Mouse (Mus musculus) cerebellum, adult 8-10 months (tissue): Measurements from ENCODE around the gene Vamp4.

Experiments
- DNase-seq: peaks from one replicate; pipeline ENCODE4 v3.0.0; 2022

Vamp4 gene

DNA sequence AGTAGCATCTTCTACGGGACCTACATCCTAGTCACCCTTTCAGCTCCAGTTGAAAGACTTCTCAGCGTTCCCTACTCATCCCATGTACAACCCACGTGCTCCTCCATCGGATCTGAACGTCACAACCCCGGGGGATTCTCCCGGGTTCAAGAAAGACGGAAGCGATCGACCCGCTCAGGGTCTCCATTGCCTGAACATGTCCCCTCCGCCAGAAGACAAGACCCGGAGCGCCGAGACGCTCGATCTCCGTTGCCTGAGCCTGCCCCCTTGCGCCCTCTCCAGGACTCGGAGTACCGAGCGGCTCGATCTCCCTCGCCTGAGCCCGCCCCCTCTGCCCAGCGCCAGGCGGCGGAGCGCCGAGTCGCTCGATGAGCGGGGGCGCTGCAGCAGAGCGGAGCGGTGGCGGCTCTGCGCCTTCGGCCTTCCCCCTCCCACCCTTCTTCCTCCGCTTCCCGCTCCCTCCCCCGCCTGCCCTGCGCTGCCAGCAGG lies at the start of gene Vamp4:
Gene Vamp4, plus strand, starts transcription at position 256 of the 489 bp plus-strand sequence.
- peak; percentile 92 for DNase-seq

DNA sequence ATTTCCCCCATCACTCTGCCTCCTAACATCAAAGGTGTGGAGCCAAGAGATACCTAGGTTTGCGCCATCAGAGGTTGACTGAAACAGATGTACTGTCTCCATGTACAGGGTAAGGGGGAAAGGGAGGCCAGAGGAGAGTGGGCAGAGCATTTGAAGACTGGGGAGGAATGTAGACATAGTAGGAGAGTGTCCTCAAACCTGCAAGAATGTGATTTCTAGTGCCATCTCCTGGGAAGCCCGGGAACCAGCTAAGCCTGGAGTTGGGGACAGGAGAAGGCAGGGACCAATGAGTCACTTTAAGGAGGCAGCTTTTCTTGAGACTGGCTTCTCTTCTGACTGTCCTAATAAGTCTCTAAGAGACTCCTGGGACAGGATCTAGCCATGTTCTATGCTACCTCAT lies 40.7 kb upstream of the Vamp4 start:
- no peak for DNase-seq

DNA sequence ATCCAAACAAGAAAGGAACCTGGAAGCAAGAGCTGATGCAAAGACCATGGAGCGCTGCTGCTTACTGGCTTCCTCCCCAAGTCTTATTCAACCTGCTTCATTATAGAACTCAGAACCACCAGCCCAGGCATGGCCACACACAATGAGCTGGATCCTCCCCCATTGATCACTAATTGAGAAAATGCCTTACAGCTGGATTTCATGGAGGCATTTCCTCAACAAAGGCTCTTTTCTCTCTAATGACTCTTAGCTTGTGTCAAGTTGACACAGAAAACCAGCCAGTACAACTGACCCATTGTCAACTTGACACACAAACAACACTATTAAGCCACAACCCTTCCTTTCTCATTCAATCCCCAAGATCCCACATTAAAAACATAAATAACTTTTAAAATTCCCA lies 39.6 kb upstream of the Vamp4 start:
- DNase-seq, result no peak

DNA sequence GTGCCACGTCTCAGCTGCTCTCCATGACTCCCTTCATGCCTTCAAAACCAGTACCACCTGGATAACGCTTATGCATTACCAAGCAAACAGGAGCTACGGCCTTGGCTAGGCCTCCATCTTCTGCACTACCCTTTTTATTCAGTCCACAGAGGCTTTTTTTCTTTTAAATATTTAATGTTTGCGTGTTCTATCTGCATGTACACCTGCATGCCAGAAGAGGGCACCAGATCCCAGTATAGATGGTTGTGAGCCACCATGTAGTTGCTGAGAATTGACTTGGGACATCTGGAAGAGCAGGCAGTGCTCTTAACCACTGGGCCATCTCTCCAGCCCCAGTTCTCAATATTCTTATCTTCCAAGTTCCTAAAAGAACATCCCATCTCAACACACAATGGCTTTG lies 38.7 kb upstream of the Vamp4 start:
- DNase-seq, result no peak

DNA sequence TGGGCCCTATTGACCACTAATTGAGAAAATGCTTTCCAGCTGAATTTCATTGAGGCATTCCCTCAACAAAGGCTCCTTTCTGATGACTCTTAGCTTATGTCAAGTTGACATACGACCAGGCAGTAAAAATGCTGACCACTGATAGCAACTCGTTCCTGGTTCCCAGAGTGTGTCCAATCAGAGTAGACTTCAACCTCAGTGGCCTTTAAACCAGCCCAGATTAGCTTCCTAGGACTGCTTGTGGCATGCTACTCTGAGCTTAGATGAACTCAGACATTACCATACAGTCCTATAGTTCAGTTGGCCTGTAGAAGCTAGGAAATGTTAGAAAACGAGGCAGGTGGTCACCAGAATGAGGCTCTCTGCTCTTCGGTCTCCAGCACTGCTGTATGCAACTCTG lies 38.0 kb upstream of the Vamp4 start:
- no peak for DNase-seq

DNA sequence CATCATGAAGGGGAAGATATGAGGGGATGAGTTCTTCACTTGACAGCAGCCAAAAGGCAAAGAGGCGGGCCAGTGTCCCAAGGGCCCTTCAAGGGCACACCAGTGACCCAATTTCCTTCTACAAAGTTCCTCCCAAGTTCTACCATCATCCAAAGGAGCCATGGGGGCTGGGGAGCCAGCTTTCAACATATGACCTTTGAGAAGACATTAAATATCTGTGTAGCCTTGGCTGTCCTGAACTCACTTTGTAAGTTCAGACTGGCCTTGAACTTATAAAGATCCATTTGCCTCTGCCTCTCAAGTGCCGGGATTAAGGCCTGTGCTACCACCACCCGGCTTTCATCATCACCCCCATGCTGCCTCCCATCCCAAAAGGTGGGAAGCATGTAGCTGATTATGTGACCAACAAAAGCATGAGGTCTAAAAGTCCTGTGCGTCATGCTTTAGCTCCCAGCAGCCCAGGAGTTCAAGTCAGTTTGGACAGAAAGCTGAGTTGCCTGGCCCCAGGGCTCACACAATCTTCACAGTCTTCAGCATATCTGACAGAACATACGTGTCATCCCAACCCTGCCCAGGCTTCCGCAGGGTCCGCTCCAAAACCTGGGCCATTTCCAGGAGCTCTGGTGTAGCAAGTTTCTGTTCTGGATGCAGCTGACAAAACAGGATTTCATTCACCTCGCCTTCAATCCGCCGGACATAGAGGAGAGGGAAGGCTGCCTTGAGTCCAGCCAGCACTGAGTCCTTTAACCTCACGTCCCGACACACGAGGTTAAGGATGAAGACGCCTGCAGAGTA lies 36.4 kb upstream of the Vamp4 start:
- DNase-seq, result no peak

DNA sequence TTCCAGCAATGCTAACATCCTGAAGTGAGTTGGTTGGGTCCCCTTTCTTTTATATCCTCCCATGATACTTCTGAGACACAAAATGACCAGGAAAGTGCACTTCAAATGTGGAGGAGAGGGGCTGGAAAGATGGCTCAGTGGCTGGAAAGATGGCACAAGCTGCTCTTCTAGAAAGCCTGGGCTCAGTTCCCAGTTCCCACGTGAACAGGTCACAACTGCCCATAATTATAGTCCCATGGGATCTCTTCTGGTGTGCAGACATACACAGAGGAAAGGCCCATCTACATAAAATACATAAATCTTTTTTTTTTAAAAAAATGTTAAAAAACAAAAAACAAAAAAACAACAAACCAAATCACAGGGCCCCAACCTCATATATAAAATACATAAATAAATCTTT lies 27.1 kb upstream of the Vamp4 start:
- DNase-seq, result no peak

DNA sequence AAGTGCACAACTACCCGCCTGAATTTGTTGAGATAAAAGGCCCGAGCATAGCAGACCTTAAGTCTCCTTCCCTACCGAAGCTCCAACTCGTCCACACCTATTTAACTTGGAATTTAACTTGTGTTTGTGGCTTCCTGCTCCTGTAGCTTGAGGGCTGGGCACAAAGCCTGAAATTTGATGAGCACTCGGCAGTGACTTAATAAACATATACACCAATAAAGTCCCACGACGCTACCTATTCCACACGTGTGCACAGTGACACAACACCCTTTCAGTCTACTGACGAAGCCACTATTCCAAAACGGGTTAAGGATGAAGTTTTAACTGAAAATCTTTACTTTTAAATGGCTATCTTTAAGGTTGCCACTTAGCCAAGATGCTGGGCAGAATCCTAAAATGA lies 22.7 kb upstream of the Vamp4 start:
- DNase-seq, result no peak

DNA sequence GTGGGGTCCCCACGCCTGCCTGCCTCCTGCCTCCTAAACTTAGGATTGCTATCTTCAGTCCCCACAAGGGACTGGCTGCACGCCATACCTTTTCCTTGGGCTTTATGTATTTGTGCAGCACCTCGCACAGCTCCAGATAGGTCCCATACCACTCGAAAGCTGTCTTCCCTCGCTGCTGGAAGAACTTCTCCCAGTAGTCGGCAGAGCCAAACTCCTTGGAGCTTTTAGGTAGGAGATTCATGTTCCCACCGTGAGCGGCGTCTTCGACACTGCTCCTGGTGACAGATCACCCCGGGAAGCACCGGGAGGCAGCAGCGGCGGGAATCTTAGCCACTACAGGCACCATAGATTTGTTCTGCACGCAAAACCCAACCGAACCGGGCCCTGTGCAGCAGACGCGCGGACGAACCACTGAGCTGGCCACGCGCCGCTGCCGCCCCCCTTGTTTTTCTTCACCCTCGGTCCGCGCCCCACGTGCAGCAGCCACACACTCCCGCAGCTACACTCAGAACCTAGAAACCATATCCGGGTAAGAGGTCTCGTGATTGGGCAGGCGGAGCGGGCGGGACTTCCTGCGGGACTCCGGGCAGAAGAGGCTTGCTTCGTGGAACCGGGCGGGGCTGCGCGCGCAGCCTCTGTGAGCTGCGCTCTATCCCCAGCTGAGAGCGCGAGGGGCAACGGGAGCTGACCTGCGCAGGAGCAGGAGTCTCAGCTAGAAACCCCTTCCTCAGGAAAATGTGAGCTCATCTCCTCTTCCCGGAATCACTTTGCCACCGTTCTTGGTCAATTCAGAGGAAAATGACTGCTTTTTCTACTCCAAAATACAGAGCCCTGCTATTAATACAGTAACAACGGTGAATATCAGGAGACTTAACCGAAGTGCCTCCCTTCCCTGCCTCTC lies 22.0 kb upstream of the Vamp4 start, which contains the start of gene Mettl13:
Gene Mettl13, minus strand, starts transcription at position 536 of the 901 bp plus-strand sequence.
- peak; percentile 80 for DNase-seq

DNA sequence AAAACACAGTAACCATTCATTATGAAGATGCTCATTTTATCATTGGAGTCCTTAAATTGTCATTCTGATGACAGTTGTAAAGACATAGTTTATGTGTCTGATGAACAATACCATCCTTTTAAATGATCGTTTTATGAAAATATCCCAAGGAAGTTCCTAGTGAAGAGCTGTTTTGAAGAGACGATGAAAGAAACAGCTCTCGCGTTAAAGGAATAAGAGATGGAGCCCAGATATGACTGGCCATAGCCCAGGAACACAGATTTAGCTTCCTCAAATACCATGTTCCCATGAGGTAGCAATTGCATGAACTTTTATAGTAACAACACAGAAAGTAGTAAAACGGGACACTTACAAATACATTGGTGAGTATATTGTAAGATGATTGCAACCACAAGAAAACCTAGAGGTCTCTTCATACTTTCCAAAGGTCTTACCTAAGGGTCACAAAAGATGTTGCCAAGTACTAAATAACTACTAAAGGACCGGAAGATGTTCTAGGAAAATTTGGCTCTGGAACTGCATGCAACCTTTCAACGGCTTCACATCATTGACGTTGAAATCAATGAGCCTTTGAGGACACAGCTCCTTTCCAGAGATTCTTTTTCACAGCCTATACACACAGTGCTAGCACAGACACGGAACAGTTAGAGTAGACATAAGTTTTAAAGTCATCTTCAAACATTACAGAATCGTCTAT lies 21.2 kb upstream of the Vamp4 start:
- no peak for DNase-seq

DNA sequence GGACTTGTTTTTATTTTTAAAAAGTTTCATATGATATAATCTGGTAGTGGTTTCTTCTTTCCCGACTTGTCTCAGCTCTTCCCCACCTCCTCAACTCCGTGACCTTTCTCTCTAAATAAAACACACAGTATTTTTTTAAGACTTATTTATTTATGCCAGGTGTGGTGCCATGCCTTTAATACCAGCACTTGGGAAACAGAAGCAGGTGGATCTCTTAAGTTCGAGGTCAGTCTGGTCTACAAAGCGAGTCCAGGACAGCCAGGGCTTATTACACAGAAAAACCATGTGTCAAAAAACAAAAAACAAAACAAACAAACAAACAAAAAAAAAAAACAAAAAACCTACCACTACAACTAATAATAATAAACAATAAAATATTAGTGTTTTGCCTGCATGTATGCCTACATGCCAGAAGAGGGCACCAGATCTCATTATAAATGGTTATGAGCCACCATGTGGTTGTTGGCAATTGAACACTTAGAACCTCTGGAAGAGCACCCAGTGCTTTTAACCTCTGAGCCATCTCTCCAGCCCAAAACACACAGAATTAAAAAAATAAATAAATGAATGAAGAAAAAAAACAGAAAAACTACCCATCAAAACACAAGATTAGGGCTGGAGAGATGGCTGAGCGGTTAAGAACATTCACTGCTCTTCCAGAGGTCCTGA lies 20.6 kb upstream of the Vamp4 start:
- no peak for DNase-seq

DNA sequence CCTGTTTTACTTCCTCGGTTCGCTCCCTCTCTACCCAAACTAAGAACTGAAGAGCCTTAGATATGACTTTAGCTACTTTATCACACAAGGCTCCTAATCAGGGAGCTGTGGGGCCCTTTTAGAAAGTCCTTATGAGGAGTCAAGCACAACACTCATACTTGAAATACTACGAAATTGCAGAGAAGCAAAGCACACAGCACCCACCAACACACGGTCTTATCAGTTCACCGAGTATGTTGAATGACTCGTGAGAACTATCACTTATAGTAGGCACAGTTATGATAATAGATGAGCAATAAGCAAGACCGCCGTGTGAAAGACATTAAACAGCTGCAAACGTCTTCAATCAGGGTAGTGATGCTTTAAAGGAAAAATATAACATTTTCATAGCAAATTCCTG lies 17.4 kb upstream of the Vamp4 start:
- no peak for DNase-seq

DNA sequence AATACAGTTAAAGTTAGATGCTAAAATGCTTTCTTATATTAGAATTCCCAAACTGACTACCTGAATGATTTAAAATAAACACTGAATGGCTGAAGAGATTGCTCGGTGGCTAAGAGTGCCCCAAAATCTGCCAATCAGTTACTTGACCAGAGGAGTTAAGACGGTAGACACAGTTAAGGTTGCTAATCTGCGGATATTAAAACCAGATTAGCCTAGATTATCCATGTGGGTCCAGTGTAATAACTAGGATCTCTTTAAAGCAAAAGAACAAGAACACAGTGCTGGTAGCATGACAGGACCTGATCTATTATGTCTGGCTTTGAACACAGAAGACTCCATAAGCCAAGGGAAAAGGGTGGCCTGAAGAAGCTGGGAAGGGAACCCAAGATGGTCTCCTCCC lies 16.1 kb upstream of the Vamp4 start:
- DNase-seq, result no peak

DNA sequence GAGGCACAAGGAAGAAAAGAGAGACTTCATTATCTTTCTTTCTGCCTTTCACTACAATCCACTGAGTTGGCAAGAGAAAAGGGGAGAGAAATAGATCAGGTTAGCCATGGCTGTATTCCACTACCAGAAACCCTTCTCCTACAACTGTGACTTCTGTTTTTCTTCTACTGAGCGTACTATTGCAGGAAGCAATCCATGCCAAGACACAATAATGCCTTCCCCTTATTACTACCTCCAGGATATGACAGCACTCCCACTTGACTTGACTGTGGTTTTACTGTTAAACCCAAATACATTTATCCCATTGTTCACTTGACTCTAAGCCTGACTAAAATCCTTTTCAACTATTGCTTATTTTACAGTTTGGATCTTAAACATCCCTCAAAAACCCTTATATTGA lies 7.1 kb upstream of the Vamp4 start:
- DNase-seq, result no peak

DNA sequence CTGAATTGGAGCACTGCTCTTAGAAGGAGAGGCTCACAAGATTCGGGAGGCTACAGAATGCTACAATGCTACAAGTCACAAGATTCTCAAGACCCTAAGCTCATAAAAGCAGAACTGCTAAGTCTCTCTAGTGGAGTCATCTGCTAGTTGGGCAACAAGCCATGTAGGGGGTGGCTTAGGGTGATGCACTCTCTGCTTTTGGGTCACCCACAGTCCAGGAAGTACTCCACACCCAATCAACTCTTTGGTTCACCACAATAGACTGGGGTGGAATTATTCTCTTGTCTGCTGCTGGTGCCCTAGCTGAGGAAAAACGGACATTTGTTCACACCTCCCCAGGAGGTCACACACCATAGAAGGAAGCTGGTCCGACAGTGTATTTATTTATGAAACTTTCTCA lies 5.3 kb upstream of the Vamp4 start:
- no peak for DNase-seq

DNA sequence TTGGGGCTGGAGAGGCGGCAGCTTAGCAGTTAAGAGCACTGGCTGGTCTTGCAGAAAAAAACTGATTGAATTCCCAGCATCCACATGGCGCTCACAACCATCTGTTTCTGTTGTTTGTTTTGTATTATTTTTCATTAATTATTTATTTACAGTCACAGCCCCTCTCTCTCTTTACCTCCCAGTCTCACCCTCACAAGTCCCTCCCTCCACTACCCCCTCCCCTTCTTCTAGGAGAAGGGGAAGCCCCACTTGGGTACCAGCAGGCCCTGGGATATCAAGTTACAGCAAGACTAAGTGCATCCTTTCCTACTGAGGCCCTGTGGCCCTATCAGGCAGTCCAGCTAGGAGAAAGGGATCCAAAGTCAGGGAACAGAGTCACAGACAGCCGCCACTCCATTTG lies 3.0 kb upstream of the Vamp4 start:
- no peak for DNase-seq

DNA sequence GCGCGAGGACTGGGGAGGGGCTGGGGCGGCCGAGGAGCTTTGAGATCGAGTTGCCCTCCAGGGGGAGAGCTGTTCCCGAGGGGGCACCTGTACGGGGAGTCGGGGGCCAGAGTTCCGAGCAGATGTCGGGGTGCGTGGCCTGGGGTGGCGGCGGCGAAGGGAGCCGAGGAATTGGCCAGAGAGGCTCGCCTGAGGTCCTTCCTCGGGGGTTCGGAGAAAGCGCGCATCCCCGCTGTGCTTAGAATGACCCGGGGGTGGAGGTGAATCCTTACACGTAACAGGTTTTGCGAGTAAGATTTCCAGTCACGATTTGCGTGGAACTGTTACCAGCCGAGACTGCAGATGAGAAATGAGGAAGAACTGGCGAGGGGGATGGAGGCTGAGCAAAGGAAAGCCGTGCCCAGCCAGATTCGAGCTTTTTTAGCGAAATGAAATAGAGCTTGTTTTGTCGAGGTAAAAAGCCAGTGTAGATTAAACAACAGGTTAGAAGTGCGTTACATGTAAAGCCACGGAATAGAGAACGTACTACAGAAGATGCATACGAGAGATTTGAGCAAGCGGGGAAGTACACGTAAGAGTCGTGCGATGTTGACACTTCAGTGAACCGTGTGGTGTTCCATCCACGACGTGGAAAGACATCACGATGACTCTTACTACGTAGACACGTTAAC lies 751 bp downstream of the Vamp4 start:
- DNase-seq, result peak; percentile 53

DNA sequence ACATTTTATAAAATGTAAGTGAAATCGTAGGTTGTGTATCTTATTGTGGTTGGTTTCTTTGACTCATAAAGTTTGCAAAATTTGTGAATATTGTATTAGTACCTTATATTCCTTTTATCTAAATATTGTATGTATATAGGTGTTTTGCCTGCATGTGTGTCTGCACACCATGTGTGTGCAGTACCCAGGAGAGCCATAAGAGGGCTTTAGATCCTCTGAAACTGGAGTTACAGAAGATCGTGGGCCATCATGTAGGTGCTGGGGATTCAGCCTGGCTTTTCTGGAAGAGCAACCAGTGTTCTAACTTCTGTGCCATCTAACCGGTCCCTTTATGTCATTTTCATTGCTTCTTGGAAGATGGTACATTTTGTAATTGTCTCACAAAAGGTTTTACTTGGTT lies 4.8 kb downstream of the Vamp4 start:
- DNase-seq, result no peak

DNA sequence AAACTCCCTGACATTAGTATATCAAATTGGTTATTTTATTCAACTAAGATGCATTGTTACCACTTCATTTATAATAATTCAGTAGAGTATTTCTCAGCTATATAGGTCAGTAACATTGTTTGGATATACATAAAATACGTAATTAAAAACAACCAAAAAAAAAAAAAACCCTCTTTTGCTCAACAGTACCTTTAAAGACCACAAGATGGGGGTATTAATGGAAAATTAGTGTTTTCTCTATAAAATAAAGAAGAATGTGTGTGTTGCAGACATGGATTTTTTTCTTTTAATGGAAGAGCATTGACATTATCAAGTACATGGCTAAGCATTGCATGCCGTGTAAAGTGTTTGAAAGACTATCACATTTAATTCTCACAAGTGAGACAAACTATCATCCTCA lies 12.6 kb downstream of the Vamp4 start:
- no peak for DNase-seq

DNA sequence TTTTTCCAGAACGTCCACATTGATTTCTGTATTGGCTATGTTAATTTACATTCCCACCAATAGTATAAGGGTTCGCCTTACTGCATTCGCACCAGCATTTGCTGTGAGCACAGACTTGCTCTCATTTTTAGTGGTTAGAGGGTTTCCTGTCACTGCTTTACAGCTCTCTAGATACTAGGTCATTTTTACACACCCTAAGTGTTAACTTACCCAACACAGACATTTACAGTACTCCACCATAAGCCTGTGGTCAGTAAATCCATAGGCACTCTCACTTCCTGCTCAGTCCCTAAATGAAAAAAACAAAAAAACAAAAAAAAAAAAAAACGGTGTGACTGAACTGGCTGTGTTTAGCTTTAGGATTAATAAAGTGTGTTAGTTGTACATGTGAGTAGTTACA lies 16.0 kb downstream of the Vamp4 start:
- DNase-seq, result no peak

DNA sequence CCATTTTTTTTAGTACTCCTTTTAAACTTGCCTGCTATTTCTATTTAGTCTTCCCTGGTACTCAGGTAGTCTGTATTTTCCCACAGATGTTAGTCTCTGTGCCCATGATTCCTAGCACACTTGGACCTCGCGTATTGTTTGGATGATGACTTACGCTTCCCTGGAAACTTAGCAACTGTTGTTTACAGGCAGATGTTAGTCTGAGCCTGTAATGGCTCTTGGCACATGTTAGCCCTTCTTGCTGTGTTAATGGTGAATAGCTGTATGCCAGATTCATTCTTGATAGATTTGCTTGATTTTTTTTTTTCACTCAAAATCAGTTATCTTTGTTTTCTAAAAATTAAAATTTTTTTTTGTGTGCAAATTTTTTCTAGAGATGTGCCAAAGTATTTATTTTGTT lies 18.3 kb downstream of the Vamp4 start:
- no peak for DNase-seq

DNA sequence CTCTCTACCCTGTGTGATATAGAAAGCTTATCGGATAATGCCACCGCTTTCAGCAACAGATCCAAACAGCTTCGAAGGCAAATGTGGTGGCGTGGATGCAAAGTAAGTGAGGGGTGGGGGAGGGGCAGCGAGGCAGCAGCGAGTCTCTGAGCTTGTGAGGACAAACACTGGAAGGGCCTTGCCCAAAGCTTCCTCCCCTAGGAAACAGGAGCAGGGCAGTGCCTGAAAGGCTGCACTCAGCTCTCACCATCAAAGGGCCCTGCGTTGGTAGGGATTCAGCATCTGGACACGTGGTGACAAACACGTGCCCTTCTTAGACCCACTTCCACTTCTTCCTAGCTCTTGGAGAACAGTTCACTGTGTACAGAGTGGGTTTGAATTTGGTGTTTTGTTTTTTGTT lies 19.1 kb downstream of the Vamp4 start:
- no peak for DNase-seq
